Mouse (Mus musculus) bone marrow, adult 2 months (tissue): ENCODE measurements around the gene Nfe2l2. TPM values are rescaled to one million over a fixed set of nuclear protein-coding genes. Genes with fewer than 3 reads are reported as not detected.
A peak's percentile ranks its signal among the peaks of the same experiment; 100 is the strongest.
"Not testable (repeated sequence)": the region's sequence is repeated elsewhere in the genome, so short reads cannot be mapped to it uniquely, and the experiment has no call there.

Experiments used
- H3K27ac ChIP-seq: fragments of 200-500 bp; 2 replicates; pipeline ENCODE4 v1.5.1; 2012; ENCODE audit warnings: low read depth, mild to moderate bottlenecking, control low read depth, inconsistent platforms, low read length; ENCODE audit not compliant: control insufficient read depth, poor library complexity, insufficient read depth
- H3K4me1 ChIP-seq: fragments of 200-500 bp; 2 replicates; pipeline ENCODE4 v1.6.1; 2011; ENCODE audit warnings: low read length; ENCODE audit not compliant: control insufficient read depth, insufficient read depth
- H3K4me3 ChIP-seq: fragments of 200-500 bp; replicated peaks from 2 replicates; pipeline ENCODE3; 2011; ENCODE audit warnings: mild to moderate bottlenecking, low read depth, low read length, control low read depth; ENCODE audit not compliant: control insufficient read depth
- CTCF ChIP-seq: fragments of 200-500 bp; IDR thresholded peaks from 2 replicates; pipeline ENCODE4 v1.5.1; 2011; ENCODE audit warnings: low read length, control low read depth; ENCODE audit not compliant: control insufficient read depth, insufficient read depth
- POLR2A ChIP-seq: fragments of 200-500 bp; IDR thresholded peaks from 2 replicates; pipeline ENCODE4 v1.6.1; 2011; ENCODE audit warnings: low read depth, mild to moderate bottlenecking, control low read depth, low read length, borderline replicate concordance; ENCODE audit not compliant: control insufficient read depth
- WGBS: fragments of 180-500 bp; shearing (Covaris S2); methylation state at CpG from one replicate; pipeline ENCODE4 v1.1.7; 2018; 5-methylcytosine and 5-hydroxymethylcytosine counted together
- polyA plus RNA-seq: library from polyadenylated mRNA; stranded (reverse); fragments of >200 nt; gene quantifications from 2 replicates; pipeline ENCODE4 v1.2.4, GENCODE M21; 2011; ENCODE audit warnings: low replicate concordance; ENCODE audit not compliant: missing spikeins, insufficient read depth, insufficient read length

Nfe2l2 gene
- polyA plus RNA-seq, 1 experiment: 54.5 TPM

GRCm38 (mm10) chr2:75637361-75637760, 67.1 kb downstream of the Nfe2l2 start:
- Histone ChIP-seq H3K27ac (no peak overlapping the region), H3K4me3 (no peak overlapping the region), H3K4me1 (no peaks in the 10 kb centered on the region; the same call in 1 of the 2 replicates)
- TF ChIP-seq CTCF: no peak
- no peak for TF ChIP-seq POLR2A

- H3K4me3 ChIP-seq, H3K4me1 ChIP-seq, H3K27ac ChIP-seq: not testable (repeated sequence)
- 88% methylated on average over 2 of the region's 2 CpGs for WGBS
These were observed 67.5 kb downstream of the Nfe2l2 start for GRCm38 (mm10) chr2:75637055-75637304.

DNA sequence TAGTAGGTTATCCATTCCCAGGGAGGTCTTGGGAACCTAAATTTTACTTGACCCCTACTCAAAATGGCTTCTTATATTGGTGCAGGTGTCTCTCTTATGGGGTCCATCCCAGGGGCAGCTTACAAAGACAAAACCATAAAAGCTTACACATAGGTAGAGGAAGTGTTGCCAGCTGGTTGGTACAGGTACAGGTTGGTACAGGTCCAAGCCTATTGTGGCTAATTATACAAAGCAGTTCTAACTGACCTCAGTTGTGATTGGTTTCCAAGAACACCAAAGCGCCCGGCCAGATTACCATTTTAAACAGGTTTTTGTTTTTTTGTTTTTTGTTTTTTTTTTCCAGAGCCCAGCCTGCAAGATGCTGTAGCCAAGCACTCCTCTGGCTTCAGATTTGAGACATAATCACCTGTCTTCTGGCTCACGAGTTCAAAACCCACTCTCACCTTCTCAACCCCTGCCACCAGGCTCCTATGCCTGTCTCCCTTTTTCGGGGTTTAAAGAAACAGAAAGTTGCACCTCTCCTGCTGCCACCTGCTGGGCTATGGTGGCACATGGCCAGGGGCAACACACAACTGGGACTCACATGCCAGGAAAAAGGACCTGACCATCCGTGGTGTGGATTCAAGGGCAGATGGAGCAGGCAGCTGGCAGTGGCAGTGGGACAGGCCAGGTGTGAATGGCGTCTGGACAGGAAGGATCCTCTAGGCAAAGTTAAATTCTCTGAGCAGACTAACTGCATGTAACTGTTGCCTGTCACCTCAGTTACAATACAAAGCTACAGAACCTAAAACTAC, 68.0 kb downstream of the Nfe2l2 start:
- H3K4me3 ChIP-seq: no peak overlapping the region
- TF ChIP-seq CTCF (peak; percentile 59), POLR2A (no peak)
- no peak overlapping the region for H3K27ac ChIP-seq
- no peaks in the 10 kb centered on the region; the same call in 1 of the 2 replicates for H3K4me1 ChIP-seq
- WGBS: 44% methylated on average over 6 of the region's 6 CpGs

- not testable (repeated sequence) for H3K27ac ChIP-seq, H3K4me3 ChIP-seq, H3K4me1 ChIP-seq
- 74% methylated on average over 14 of the region's 14 CpGs for WGBS
These were observed 70.0 kb downstream of the Nfe2l2 start for GRCm38 (mm10) chr2:75634431-75634830.

- Histone ChIP-seq H3K4me3 (no peak overlapping the region), H3K27ac (no peak overlapping the region), H3K4me1 (no peaks in the 10 kb centered on the region; the same call in 1 of the 2 replicates)
- WGBS: 60% methylated on average over 5 of the region's 5 CpGs
- TF ChIP-seq CTCF: no peak
- TF ChIP-seq POLR2A: no peak
These were observed 70.7 kb downstream of the Nfe2l2 start for GRCm38 (mm10) chr2:75633784-75634183.

GRCm38 (mm10) chr2:75633381-75633780, 71.1 kb downstream of the Nfe2l2 start:
- WGBS: 53% methylated on average over 6 of the region's 6 CpGs
- Histone ChIP-seq H3K4me3 (no peak overlapping the region), H3K4me1 (no peaks in the 10 kb centered on the region; the same call in 1 of the 2 replicates), H3K27ac (no peak overlapping the region)
- TF ChIP-seq CTCF: no peak
- no peak for TF ChIP-seq POLR2A

- H3K4me3 ChIP-seq: no peak overlapping the region
- no peaks in the 10 kb centered on the region; the same call in 1 of the 2 replicates for H3K4me1 ChIP-seq
- WGBS: 86% methylated on average over 12 of the region's 12 CpGs
- H3K27ac ChIP-seq: no peak overlapping the region
- no peak for TF ChIP-seq CTCF
- TF ChIP-seq POLR2A: no peak
These were observed 71.7 kb downstream of the Nfe2l2 start for GRCm38 (mm10) chr2:75632721-75633181.

GRCm38 (mm10) chr2:75632043-75632442, 72.4 kb downstream of the Nfe2l2 start:
- Histone ChIP-seq H3K27ac (no peak overlapping the region), H3K4me3 (no peak overlapping the region), H3K4me1 (no peaks in the 10 kb centered on the region; the same call in 1 of the 2 replicates)
- TF ChIP-seq CTCF (no peak), POLR2A (no peak)
- 72% methylated on average over 6 of the region's 6 CpGs for WGBS

GRCm38 (mm10) chr2:75631421-75631820, 73.0 kb downstream of the Nfe2l2 start:
- no peaks in the 10 kb centered on the region for H3K4me1 ChIP-seq
- WGBS: 66% methylated on average over 6 of the region's 6 CpGs
- no peak overlapping the region for H3K4me3 ChIP-seq
- TF ChIP-seq POLR2A (no peak), CTCF (no peak)
- H3K27ac ChIP-seq: no peak overlapping the region
